Mouse (Mus musculus) kidney, embryonic 14.5 days (tissue): Measurements from ENCODE around the gene Gm11437. TPM values are rescaled to one million over a fixed set of nuclear protein-coding genes. Genes with fewer than 3 reads are reported as not detected.

Experiments used
- ATAC-seq: fragments of 200-750 bp; cut with Nextera tagmentation; 2 replicates; pipeline ENCODE4 v1.8.0; 2017; ENCODE audit warnings: moderate number of reproducible peaks, mild to moderate bottlenecking, moderate TSS enrichment, moderate library complexity; ENCODE audit not compliant: low FRiP score, low TSS enrichment
- H3K27ac ChIP-seq: fragments of 300-500 bp; sonication (generic); 2 replicates; pipeline ENCODE4 v1.5.1; 2014; ENCODE audit warnings: low read depth, mild to moderate bottlenecking, low read length, moderate library complexity, mixed read lengths
- H3K27me3 ChIP-seq: fragments of 300-500 bp; sonication (generic); 2 replicates; pipeline ENCODE4 v1.6.1; 2014; ENCODE audit warnings: mild to moderate bottlenecking, low read length; ENCODE audit not compliant: control insufficient read depth, insufficient read depth
- H3K36me3 ChIP-seq: fragments of 300-500 bp; sonication (generic); 2 replicates; pipeline ENCODE4 v1.6.1; 2014; ENCODE audit warnings: low read length, mixed read lengths; ENCODE audit not compliant: control insufficient read depth, insufficient read depth
- H3K4me1 ChIP-seq: fragments of 300-500 bp; sonication (generic); 2 replicates; pipeline ENCODE4 v1.6.1; 2014; ENCODE audit warnings: low read length, mixed read lengths; ENCODE audit not compliant: control insufficient read depth, insufficient read depth
- H3K4me2 ChIP-seq: fragments of 300-500 bp; sonication (generic); replicated peaks from 2 replicates; pipeline ENCODE4 v1.6.1; 2014; ENCODE audit warnings: low read depth, mild to moderate bottlenecking, low read length
- H3K4me3 ChIP-seq: fragments of 300-500 bp; sonication (generic); 2 replicates; pipeline ENCODE4 v1.5.1; 2014; ENCODE audit warnings: mild to moderate bottlenecking, low read length
- H3K9ac ChIP-seq: fragments of 300-500 bp; sonication (generic); 2 replicates; pipeline ENCODE4 v1.6.1; 2014; ENCODE audit warnings: low read depth, mild to moderate bottlenecking, low read length, moderate library complexity
- H3K9me3 ChIP-seq: fragments of 300-500 bp; sonication (generic); 2 replicates; pipeline ENCODE4 v1.6.1; 2016; ENCODE audit warnings: low read length; ENCODE audit not compliant: control insufficient read depth
- WGBS: fragments of 180-500 bp; shearing (Covaris S2); extraction: QIAGEN DNeasy Blood & Tissue Kit; methylation state at CpG from one replicate; pipeline ENCODE4 v1.1.7; 2014; 5-methylcytosine and 5-hydroxymethylcytosine counted together
- polyA plus RNA-seq: library from polyadenylated mRNA; unstranded; fragments of >200 nt; fragmentation: Nextera tagmentation; extraction: Ambion mirVana; gene quantifications from 2 replicates; pipeline ENCODE4 v1.2.1, GENCODE M21; 2014

Gene Gm11437
- polyA plus RNA-seq, 1 experiment from 2014 or later: not detected

DNA sequence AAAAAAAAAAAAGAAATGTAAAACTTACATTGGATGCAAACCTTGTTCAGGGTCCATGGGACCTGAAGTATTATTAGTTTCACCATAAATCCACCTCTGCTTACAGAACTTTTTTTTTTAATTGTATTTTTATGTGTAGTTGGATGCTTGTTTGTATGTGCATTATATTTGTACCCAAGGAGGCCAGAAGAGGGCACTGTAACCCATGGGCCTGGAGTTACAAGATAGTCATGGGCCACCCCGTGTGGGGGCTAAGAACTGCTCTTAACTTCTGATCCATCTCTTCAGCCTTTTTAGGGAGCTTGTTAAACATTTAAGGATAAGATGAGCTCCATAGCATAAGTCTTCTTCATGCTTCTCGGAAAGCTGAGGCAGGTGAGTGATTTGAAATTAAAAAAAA lies 16.4 kb downstream of the Gm11437 start:
- Histone ChIP-seq H3K9me3 (no peaks in the 10 kb centered on the region), H3K36me3 (no peaks in the 10 kb centered on the region), H3K4me1 (no peaks in the 10 kb centered on the region), H3K4me3 (no peak overlapping the region), H3K27me3 (no peaks in the 10 kb centered on the region), H3K27ac (no peak overlapping the region), H3K9ac (no peak overlapping the region), H3K4me2 (no peak overlapping the region)
- 68% methylated on average over 2 of the region's 2 CpGs for WGBS
- no peak for ATAC-seq

DNA sequence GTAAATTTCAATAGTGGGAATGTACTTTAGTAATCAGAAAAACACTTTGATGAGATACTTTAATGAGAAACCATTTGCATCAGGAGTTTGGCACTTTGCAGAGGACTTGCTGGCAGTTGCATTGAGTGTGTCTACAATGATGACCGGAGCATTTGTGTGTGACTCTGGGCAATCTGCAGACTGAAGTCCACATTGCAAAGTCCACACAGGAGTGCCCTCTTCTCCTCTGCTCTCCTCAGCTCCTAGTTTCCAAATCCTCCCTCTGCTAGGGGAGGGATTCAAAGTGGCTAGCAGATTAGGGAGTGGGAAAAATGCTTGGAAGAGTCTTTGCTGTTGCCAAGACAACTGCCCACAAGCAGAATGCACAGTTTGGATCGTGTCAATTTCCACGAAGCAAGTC lies 21.2 kb downstream of the Gm11437 start:
- Histone ChIP-seq H3K27me3 (no peaks in the 10 kb centered on the region), H3K4me2 (no peak overlapping the region)
- WGBS: 74% methylated on average over 3 of the region's 3 CpGs

DNA sequence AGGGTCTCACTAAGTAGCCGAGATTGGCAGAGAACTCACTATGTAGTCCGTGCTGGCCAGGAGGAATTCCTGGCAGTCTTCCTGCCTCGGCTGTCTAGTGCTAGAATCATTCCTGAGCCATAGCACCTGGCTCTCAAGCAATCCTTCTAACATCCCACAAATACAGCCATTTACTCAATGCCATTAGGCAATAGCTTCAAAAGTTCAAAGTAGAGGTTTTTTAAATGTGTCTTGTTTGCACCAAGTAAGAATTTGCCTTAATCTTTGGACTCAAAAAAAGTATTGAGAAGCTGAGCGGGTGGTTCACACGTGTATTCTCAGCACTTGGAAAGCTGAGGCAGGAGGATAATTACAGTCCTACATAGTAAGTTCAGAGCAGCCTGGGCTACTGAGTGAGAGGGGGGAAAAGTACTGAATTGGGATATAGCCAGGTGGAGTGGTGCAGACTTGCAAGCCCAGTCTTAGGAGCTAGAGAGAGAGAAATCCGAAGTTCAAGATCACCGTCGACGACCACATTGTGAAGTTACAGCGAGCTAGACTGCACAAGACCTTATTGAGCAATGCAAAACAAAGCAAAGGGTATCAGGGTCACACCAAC lies 22.0 kb downstream of the Gm11437 start:
- H3K9me3 ChIP-seq: no peaks in the 10 kb centered on the region
- no peak overlapping the region for H3K27ac ChIP-seq
- 75% methylated on average over 10 of the region's 10 CpGs for WGBS
- H3K36me3 ChIP-seq: no peaks in the 10 kb centered on the region
- no peak for ATAC-seq
- no peak overlapping the region for H3K4me2 ChIP-seq
- H3K4me1 ChIP-seq: no peaks in the 10 kb centered on the region
- no peak overlapping the region for H3K4me3 ChIP-seq
- no peaks in the 10 kb centered on the region for H3K27me3 ChIP-seq
- no peak overlapping the region for H3K9ac ChIP-seq

More for the DNA sequence above, 21.2 kb downstream of the Gm11437 start:
- H3K36me3 ChIP-seq: no peaks in the 10 kb centered on the region
- no peak overlapping the region for H3K9ac ChIP-seq
- no peak for ATAC-seq
- no peak overlapping the region for H3K27ac ChIP-seq
- no peaks in the 10 kb centered on the region for H3K4me1 ChIP-seq
- H3K9me3 ChIP-seq: no peaks in the 10 kb centered on the region
- no peak overlapping the region for H3K4me3 ChIP-seq

DNA sequence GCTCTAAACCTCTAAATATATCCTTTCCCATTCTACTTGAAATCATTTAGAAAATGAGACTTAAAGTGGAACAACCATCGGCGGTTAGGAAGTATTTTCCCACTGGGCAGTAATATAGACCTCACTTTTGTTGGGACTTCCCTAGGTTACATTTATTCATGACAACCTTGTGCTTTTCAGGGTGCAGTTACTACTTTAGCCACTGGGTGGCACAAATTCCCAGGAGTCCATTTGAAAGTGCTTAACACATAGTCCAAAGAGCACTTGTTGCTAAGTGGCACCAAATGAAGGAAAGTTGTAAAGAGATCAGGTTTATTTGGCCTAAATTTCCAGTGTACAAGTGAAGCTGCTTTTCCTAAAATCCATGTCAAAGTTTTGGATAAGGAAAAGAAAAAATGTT lies 25.5 kb downstream of the Gm11437 start:
- 64% methylated on average over 2 of the region's 2 CpGs for WGBS
- Histone ChIP-seq H3K27ac (no peak overlapping the region), H3K36me3 (no peaks in the 10 kb centered on the region), H3K9ac (no peak overlapping the region), H3K27me3 (no peaks in the 10 kb centered on the region), H3K9me3 (no peaks in the 10 kb centered on the region), H3K4me1 (no peaks in the 10 kb centered on the region), H3K4me3 (no peak overlapping the region), H3K4me2 (no peak overlapping the region)
- ATAC-seq: no peak

DNA sequence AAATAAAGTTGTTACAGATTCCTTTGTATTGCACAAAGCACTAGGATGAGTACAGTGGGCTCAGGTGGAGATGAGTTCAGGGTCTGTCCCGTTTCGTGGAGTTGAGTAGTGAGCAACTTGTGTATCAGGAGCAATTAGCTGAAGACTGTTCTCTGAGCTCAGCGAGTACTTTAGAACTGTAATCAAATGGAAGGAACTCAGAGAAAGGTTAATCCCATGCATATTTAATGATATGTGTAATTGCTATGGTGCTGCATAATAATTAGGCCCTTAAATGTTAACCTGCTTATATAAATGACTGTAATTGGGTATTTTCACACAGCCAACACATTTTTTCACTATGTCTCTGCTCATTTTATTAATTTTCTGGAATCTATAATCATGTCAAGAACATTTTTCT lies 30.8 kb downstream of the Gm11437 start:
- Histone ChIP-seq H3K9me3 (no peaks in the 10 kb centered on the region), H3K36me3 (no peaks in the 10 kb centered on the region), H3K4me3 (no peak overlapping the region), H3K27ac (no peak overlapping the region), H3K4me1 (no peaks in the 10 kb centered on the region), H3K4me2 (no peak overlapping the region), H3K27me3 (no peaks in the 10 kb centered on the region), H3K9ac (no peak overlapping the region)
- WGBS: 79% methylated on average over 3 of the region's 3 CpGs
- no peak for ATAC-seq

DNA sequence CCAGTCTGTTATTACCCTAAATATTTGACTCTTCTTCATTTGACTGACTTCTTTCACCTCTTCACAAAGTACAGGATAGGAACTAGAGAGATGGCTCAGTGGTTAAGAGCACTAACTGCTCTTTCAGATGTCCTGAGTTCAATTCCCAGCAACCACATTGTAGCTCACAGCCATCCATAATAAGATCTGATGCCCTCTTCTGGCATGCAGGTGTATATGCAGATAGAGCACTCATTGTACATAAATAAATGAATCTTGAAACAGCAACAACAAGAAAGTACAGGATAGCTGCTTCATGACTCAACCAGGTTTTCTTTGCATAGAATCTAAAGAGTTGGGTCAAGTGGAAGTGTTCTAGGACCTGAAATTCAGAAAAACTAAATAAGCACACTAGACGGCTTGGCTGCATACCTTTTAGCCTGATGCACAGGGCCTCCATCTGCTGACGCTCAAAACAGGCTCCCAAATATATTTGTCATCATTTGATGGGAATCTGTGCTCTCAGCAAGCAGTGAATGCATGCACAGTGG lies 32.9 kb downstream of the Gm11437 start:
- no peak overlapping the region for H3K9ac ChIP-seq
- ATAC-seq: no peak
- no peak overlapping the region for H3K4me2 ChIP-seq
- no peaks in the 10 kb centered on the region for H3K27me3 ChIP-seq
- H3K9me3 ChIP-seq: no peaks in the 10 kb centered on the region
- no peaks in the 10 kb centered on the region for H3K4me1 ChIP-seq
- no peak overlapping the region for H3K27ac ChIP-seq
- H3K36me3 ChIP-seq: no peaks in the 10 kb centered on the region
- 84% methylated on average over 2 of the region's 2 CpGs for WGBS
- H3K4me3 ChIP-seq: no peak overlapping the region

DNA sequence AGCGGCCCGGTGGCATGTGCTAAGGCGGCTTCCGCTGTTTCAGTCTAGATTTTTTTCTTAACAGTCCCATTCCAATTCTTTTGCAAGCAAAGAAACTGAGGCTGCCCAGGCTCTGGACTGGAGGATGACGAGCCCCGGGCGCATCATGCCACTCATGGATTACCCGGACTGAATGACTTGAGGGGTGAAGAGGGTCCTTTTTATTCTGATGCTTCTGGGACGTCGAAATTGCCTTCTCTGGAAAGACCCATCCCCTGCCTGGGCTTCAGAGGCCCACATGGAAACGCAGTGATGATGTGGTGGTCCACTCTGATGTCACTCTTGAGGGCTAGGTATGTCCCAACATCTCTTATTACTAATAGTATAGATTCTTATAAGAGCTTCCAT lies 37.5 kb downstream of the Gm11437 start:
- WGBS: 7% methylated on average over 11 of the region's 11 CpGs
- Histone ChIP-seq H3K27me3 (no peaks in the 10 kb centered on the region), H3K9me3 (no peaks in the 10 kb centered on the region), H3K27ac (no peak overlapping the region), H3K9ac (peak overlapping the region; percentile 89; the same call in 1 of the 2 replicates), H3K4me3 (peak overlapping the region; percentile 73), H3K4me2 (peak overlapping the region; percentile 48), H3K4me1 (peaks cover 4% of the 10 kb centered on the region; the same call in 1 of the 2 replicates), H3K36me3 (peaks cover 22% of the 10 kb centered on the region)
- peak; percentile 40; the same call in 1 of the 2 replicates for ATAC-seq

DNA sequence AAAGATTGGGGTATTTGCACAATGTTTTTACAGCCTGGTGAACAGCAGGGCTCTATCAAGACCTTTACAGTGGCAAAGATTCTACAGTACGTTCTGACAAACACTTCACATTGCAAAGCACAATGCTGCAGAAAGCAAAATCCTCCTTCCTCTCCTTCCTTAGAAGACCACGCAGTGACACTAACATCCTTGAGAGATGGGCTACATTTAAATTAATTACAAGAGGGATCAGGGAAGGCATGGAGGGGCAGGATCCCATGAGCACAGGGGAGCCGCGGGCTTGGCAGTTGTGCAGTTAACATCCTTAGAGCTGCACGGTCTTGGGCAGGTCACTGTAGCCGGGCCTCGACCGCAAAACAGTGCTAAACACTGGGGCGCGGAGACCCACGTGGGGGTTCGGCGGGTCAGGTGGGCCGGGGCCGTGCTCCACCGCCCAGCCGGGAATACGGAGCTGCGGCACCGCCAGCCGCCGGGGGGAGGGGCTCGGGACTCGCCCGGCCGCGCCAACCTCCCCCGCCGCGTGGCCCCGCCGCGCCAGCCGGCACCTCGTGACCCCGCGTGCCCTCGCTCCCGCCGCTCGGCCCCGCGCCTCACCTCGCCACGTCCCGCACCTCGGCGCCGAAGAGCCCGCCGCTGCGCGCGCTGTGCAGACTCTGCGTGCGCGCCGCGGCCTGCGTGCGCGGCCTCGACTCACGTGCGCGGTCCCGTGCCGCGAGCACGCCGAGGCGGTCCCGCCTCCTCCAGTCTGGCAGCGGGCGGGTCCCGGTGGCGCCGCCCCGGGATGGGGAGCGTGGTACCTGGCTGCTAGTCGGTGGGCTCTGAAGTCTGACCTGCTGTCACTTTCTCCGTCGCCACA lies 38.1 kb downstream of the Gm11437 start, which contains the start of the genes Tada2a and Acaca:
TSS of gene Tada2a (minus strand) at position 658 of the 856 bp plus-strand sequence.
TSS of gene Acaca (plus strand) at position 730 of the 856 bp plus-strand sequence.
- peak within 1 kb of the TSS; percentile 48 for H3K4me2 ChIP-seq
- H3K27ac ChIP-seq: no peak within 1 kb of the TSS
- peaks cover 4% of the 10 kb centered on the region; the same call in 1 of the 2 replicates for H3K4me1 ChIP-seq
- H3K9me3 ChIP-seq: no peaks in the 10 kb centered on the region
- no peaks in the 10 kb centered on the region for H3K27me3 ChIP-seq
- ATAC-seq: peak; percentile 92
- H3K4me3 ChIP-seq: peak within 1 kb of the TSS; percentile 73
- peaks cover 29% of the 10 kb centered on the region for H3K36me3 ChIP-seq
- peak within 1 kb of the TSS; percentile 89 for H3K9ac ChIP-seq
- WGBS: 0% methylated on average over 50 of the region's 83 CpGs

DNA sequence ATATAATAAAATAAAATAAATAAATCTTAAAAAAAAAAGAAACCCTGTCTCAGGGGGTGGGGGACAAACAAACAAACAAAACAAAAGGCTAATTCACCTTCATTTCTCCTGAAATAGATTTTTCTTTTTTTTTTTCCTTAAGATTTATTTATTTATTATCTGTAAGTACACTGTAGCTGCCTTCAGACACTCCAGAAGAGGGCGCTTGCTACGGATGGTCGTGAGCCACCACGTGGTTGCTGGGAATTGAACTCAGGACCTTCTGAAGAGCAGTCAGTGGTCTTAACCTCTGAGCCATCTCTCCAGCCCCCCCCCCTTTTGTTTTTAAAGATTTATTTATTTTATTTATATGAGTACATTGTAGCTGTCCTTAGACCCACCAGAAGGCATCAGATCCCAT lies 39.3 kb downstream of the Gm11437 start:
- Histone ChIP-seq H3K4me3 (no peak overlapping the region), H3K4me2 (no peak overlapping the region), H3K9me3 (no peaks in the 10 kb centered on the region), H3K27ac (no peak overlapping the region), H3K4me1 (peaks cover 4% of the 10 kb centered on the region; the same call in 1 of the 2 replicates), H3K27me3 (no peaks in the 10 kb centered on the region), H3K36me3 (peaks cover 38% of the 10 kb centered on the region), H3K9ac (no peak overlapping the region)
- ATAC-seq: no peak
- 87% methylated on average over 4 of the region's 4 CpGs for WGBS
